Mouse (Mus musculus) midbrain, embryonic 14.5 days (tissue): ENCODE measurements around the gene Ccdc9. TPM values are rescaled to one million over a fixed set of nuclear protein-coding genes. Genes with fewer than 3 reads are reported as not detected.

Source experiments
- ATAC-seq: fragments of 200-750 bp; cut with Nextera tagmentation; 2 replicates; pipeline ENCODE4 v1.8.0; 2017; ENCODE audit warnings: moderate number of reproducible peaks, moderate library complexity; ENCODE audit not compliant: low FRiP score, low TSS enrichment
- DNase-seq: peaks from one replicate; pipeline ENCODE4 v3.0.0-alpha.2; 2015
- H3K27ac ChIP-seq: fragments of 300-500 bp; sonication (generic); replicated peaks from 2 replicates; pipeline ENCODE4 v1.5.1; 2014; ENCODE audit warnings: mild to moderate bottlenecking, low read depth, low read length, moderate library complexity
- H3K27me3 ChIP-seq: fragments of 300-500 bp; sonication (generic); 2 replicates; pipeline ENCODE4 v1.6.1; 2014; ENCODE audit warnings: low read length, control low read depth, mixed read lengths; ENCODE audit not compliant: control insufficient read depth, insufficient read depth
- H3K36me3 ChIP-seq: fragments of 300-500 bp; sonication (generic); 2 replicates; pipeline ENCODE4 v1.6.1; 2014; ENCODE audit warnings: low read length, control low read depth; ENCODE audit not compliant: control insufficient read depth, insufficient read depth
- H3K4me1 ChIP-seq: fragments of 300-500 bp; sonication (generic); 2 replicates; pipeline ENCODE4 v1.6.1; 2014; ENCODE audit warnings: mild to moderate bottlenecking, antibody characterized with exemption, low read length, control low read depth; ENCODE audit not compliant: control insufficient read depth, insufficient read depth
- H3K4me2 ChIP-seq: fragments of 300-500 bp; sonication (generic); 2 replicates; pipeline ENCODE4 v1.6.1; 2014; ENCODE audit warnings: mild to moderate bottlenecking, low read length, moderate library complexity
- H3K4me3 ChIP-seq: fragments of 300-500 bp; sonication (generic); replicated peaks from 2 replicates; pipeline ENCODE4 v1.5.1; 2014; ENCODE audit warnings: low read depth, low read length
- H3K9ac ChIP-seq: fragments of 300-500 bp; sonication (generic); replicated peaks from 2 replicates; pipeline ENCODE4 v1.6.1; 2014; ENCODE audit warnings: mild to moderate bottlenecking, low read length, moderate library complexity
- H3K9me3 ChIP-seq: fragments of 300-500 bp; sonication (generic); 2 replicates; pipeline ENCODE4 v1.6.1; 2016; ENCODE audit warnings: low read length, control low read depth, mixed read lengths; ENCODE audit not compliant: control insufficient read depth
- WGBS: fragments of 180-500 bp; shearing (Covaris S2); extraction: QIAGEN DNeasy Blood & Tissue Kit; methylation state at CpG from one replicate; pipeline ENCODE4 v1.1.7; 2014; 5-methylcytosine and 5-hydroxymethylcytosine counted together
- polyA plus RNA-seq: library from polyadenylated mRNA; unstranded; fragments of >200 nt; fragmentation: Nextera tagmentation; extraction: Ambion mirVana; gene quantifications from 2 replicates; pipeline ENCODE4 v1.2.1, GENCODE M21; 2014

The Ccdc9 gene
- polyA plus RNA-seq, 1 experiment from 2014 or later, result 17.6 TPM

DNA sequence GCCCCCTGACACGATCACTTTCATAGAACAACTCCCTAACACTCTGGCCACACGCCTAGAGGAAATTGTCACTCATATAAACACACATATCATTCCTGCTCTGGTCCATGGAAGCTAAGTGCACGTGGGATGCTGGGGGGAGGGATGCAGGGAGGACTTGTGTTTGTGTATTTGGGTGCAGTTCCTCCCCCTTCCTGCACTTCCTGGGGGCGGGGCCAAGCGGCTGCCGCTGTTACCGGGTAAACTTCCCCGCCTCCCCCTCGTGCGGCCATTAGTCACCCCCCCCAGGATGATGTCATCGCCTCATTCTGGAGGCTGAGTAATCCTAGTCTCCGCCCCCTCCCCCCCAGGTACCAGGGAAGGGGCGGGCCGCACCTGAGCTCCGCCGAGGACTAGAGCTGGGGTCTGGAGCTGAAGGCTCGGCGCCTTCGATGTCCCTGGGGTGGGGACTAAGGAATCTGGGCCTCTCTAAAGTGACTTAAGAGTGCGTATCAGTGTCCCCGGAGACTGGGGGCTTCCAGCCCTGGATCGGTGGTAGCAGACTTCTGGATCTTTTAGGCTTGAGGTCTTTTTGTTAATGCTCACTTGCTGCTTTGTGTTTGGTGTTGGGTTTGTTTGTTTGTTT lies 10.3 kb upstream of the Ccdc9 start:
- H3K36me3 ChIP-seq, result no peaks in the 10 kb centered on the region
- H3K4me1 ChIP-seq, result peaks cover 19% of the 10 kb centered on the region
- ATAC-seq (no peak), DNase-seq (peak; percentile 88)
- peak overlapping the region; percentile 43 for H3K9ac ChIP-seq
- H3K27me3 ChIP-seq, result no peaks in the 10 kb centered on the region
- peak overlapping the region; percentile 37 for H3K27ac ChIP-seq
- peak overlapping the region; percentile 30 for H3K4me3 ChIP-seq
- WGBS, result under 1% methylated on average over 22 of the region's 22 CpGs
- no peaks in the 10 kb centered on the region for H3K9me3 ChIP-seq
- peak overlapping the region; percentile 79 for H3K4me2 ChIP-seq

DNA sequence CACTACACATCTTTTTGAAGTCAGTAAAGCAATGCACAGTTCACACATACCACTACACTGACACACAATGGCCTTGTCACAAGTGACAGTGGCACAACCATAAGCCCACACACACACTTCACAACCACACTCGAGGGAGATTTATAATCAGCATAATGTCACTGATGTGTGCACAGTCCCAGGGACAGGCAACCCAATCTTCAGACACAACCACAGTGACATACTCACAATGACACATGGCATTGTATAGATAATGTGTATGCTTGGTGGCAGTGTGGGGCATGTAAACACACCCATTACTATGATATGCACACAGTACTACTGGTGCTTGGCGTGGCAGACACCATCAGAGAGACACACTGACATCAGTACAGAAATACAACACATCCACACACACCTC lies 9.6 kb upstream of the Ccdc9 start:
- no peaks in the 10 kb centered on the region for H3K9me3 ChIP-seq
- peak overlapping the region; percentile 79 for H3K4me2 ChIP-seq
- H3K36me3 ChIP-seq, result no peaks in the 10 kb centered on the region
- no peak for ATAC-seq
- H3K4me1 ChIP-seq, result peaks cover 19% of the 10 kb centered on the region
- H3K9ac ChIP-seq, result no peak overlapping the region
- 0 out of 2 replicates have a peak overlapping the region, but pooled peaks have one; percentile 37 for H3K27ac ChIP-seq
- WGBS, result 39% methylated on average over 2 of the region's 2 CpGs
- H3K27me3 ChIP-seq, result no peaks in the 10 kb centered on the region
- H3K4me3 ChIP-seq, result no peak overlapping the region
- DNase-seq, result no peak

DNA sequence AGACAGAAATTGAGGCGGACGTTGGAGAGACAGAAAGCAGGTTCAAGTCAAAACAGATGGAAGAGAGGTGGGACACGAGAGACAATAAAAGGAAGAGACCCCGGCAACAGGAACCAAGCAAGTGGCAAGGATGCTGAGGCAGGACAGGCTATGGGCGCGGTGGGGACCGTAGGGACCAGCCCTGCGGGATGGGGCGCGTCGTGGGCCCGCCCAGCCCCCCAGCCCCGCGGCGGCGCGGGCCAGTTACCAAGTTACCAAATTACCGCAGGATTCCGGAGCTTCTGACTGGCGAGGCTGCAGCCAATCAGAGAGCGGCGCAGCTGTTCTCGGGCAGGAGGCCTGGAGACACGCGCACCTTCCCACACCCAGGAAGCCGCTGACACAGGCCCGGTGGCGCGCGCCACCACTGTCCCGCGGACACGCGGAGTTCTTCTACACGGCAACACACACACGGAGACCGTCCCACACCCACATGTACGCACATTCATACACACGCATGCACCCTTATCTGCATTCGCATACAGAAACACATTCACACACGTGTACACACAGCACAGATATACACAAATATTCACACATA lies 8.8 kb upstream of the Ccdc9 start:
- H3K4me1 ChIP-seq, result peaks cover 19% of the 10 kb centered on the region
- 1% methylated on average over 41 of the region's 41 CpGs for whole genome bisulfite sequencing
- H3K36me3 ChIP-seq, result no peaks in the 10 kb centered on the region
- H3K27me3 ChIP-seq, result no peaks in the 10 kb centered on the region
- peak; percentile 37 for ATAC-seq
- no peaks in the 10 kb centered on the region for H3K9me3 ChIP-seq
- H3K27ac ChIP-seq, result peak overlapping the region; percentile 73
- peak overlapping the region; percentile 40 for H3K4me3 ChIP-seq
- peak; percentile 82 for DNase-seq
- H3K9ac ChIP-seq, result no peak overlapping the region; the same call in 1 of the 2 replicates
- peak overlapping the region; percentile 79 for H3K4me2 ChIP-seq

DNA sequence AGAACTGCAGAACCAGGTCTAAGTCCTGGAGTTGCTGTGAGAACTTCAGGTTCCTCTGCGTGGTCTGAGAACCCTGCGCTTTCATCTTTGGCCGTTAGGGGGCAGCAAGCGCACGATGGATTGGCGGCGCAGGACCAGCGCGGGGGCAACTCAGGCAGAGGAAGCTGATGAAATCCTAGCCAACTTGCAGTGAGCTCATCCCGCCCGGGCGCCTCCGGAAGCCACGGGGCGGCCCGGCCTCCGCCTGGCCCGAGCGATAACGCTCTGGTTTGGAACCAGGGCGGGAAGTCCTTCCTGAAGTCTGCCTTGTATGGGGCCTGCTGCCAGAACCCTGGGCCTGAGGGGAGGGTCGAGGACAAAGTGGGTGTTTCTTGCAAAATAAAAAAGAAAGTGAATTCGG lies 8.2 kb upstream of the Ccdc9 start:
- Histone ChIP-seq H3K9me3 (no peaks in the 10 kb centered on the region), H3K4me1 (peaks cover 16% of the 10 kb centered on the region; the same call in 1 of the 2 replicates)
- under 1% methylated on average over 23 of the region's 23 CpGs for WGBS

DNA sequence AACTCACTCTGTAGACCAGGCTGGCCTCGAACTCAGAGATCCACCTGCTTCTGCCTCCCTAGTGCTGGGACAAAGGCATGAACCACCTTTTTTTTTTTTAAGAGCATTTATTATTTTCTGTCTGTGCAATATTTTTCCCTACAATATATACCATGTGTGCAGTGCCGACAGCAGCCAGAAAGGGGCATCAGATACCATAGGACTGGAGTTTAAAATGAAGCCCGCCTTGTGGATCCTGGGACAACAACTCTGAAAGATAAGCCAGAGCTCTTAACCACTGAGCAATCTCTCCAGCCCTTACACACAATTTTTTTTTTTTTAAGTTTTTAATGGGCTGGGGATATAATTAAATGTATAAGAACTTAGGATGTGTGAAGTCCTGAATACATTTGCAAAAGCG lies 7.8 kb upstream of the Ccdc9 start:
- WGBS, result 33% methylated on average over 4 of the region's 4 CpGs
- ATAC-seq, result no peak
- no peak overlapping the region for H3K27ac ChIP-seq
- H3K4me3 ChIP-seq, result no peak overlapping the region
- no peaks in the 10 kb centered on the region for H3K27me3 ChIP-seq
- H3K36me3 ChIP-seq, result no peaks in the 10 kb centered on the region
- no peak overlapping the region for H3K9ac ChIP-seq
- no peaks in the 10 kb centered on the region for H3K9me3 ChIP-seq
- peaks cover 15% of the 10 kb centered on the region; the same call in 1 of the 2 replicates for H3K4me1 ChIP-seq
- DNase-seq, result peak; percentile 73
- peak overlapping the region; percentile 79 for H3K4me2 ChIP-seq

More for the DNA sequence above, 8.2 kb upstream of the Ccdc9 start:
- Histone ChIP-seq H3K27me3 (no peaks in the 10 kb centered on the region), H3K4me2 (peak overlapping the region; percentile 79), H3K9ac (no peak overlapping the region; the same call in 1 of the 2 replicates), H3K36me3 (no peaks in the 10 kb centered on the region), H3K27ac (peak overlapping the region; percentile 73), H3K4me3 (peak overlapping the region; percentile 40)
- peak; percentile 95 for DNase-seq
- peak; percentile 73 for ATAC-seq

DNA sequence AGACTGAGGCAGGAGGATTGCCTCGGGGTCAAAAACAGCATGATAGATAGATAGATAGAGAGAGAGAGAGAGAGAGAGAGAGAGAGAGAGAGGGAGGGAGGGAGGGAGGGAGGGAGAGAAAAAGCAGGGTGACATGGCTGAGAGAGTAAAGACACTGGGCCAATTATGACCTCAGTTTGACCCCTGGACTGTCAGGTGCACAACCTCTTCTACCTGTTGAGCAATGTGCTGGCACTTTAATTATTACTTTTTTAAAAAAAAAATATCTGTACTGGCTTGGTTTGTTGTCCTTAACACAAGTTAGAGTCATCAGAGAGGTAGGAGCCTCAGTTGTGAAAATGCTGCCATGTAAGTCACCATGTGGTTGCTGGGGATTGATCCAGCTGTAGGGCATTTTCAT lies 1.2 kb upstream of the Ccdc9 start:
- no peaks in the 10 kb centered on the region for H3K4me1 ChIP-seq
- H3K4me3 ChIP-seq, result no peak overlapping the region
- no peaks in the 10 kb centered on the region for H3K27me3 ChIP-seq
- H3K4me2 ChIP-seq, result no peak overlapping the region
- no peaks in the 10 kb centered on the region for H3K9me3 ChIP-seq
- DNase-seq (no peak), ATAC-seq (no peak)
- H3K27ac ChIP-seq, result no peak overlapping the region
- 82% methylated on average over 1 of the region's 1 CpGs for WGBS
- no peak overlapping the region for H3K9ac ChIP-seq
- peaks cover 11% of the 10 kb centered on the region for H3K36me3 ChIP-seq

DNA sequence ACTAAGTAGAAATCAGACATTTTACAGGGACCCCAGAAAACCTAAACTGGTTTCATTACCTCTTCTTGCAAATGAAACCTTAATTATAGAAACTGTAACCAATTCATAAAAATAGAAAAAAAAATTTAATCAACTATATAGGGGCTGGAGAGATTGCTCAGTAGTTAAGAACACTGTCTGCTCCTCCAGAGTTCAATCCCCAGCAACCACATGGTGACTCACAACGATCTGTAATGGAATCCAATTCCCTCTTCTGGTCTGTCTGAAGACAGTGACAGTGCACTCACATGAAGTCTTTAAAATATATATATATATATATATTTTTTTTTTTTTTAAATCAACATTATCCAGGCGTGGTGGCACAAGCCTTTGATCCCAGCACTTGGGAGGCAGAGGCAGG lies 421 bp upstream of the Ccdc9 start:
- Histone ChIP-seq H3K4me1 (no peaks in the 10 kb centered on the region), H3K4me3 (peak overlapping the region; percentile 67), H3K4me2 (peak overlapping the region; percentile 51), H3K27ac (peak overlapping the region; percentile 95; the same call in 1 of the 2 replicates), H3K27me3 (no peaks in the 10 kb centered on the region), H3K9me3 (no peaks in the 10 kb centered on the region), H3K36me3 (peaks cover 19% of the 10 kb centered on the region), H3K9ac (peak overlapping the region; percentile 65)
- DNase-seq (no peak), ATAC-seq (no peak)
- 82% methylated on average over 2 of the region's 2 CpGs for WGBS

DNA sequence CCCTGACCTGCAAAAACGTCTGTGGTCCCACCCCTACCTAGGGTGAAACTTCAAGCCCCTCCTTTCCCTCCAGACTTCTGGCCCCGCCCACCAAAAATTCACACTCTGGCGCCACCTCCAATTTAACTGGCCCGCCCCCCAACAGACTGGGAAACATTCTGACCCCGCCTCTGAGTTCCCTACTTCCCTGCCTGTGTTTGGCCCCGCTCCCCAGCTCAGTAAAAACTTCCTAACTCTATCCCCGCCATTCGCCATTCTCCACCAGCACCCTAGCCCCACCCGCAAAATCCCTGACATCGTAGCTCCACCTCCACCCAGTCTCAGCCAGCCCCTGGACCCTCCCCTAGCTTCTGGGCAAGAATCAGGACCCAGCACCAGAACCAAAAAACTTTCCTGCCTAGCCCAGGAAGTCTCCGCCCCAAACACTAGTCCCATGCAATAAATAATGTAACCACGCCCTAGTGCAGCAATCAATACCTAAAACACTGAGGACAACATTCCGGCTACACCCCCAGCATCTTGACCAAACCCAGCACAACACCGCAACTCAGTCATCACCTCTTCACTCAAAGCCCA lies 1.1 kb downstream of the Ccdc9 start:
- Histone ChIP-seq H3K36me3 (peaks cover 33% of the 10 kb centered on the region), H3K27ac (no peak overlapping the region), H3K4me2 (peak overlapping the region; percentile 51), H3K27me3 (no peaks in the 10 kb centered on the region), H3K4me3 (peak overlapping the region; percentile 67), H3K9ac (no peak overlapping the region), H3K9me3 (no peaks in the 10 kb centered on the region), H3K4me1 (no peaks in the 10 kb centered on the region)
- DNase-seq, result peak; percentile 24
- 3% methylated on average over 14 of the region's 14 CpGs for WGBS
- ATAC-seq, result peak; percentile 28
